Mouse (Mus musculus): Measurements from ENCODE around the gene Hsdl2. TPM values are rescaled to one million over a fixed set of nuclear protein-coding genes. Genes with fewer than 3 reads are reported as not detected.

Hsdl2 gene
- polyA plus RNA-seq, 1 experiment from 2014 or later: 31.6 TPM

GRCm38 (mm10) chr4:59662163-59662562 is 80.8 kb downstream of the Hsdl2 start:
- no peaks in the 10 kb centered on the region for H3K9me3 ChIP-seq
- H3K9ac ChIP-seq (replicated peaks): no peak overlapping the region
- H3K36me3 ChIP-seq: peaks cover 10% of the 10 kb centered on the region; the same call in 1 of the 2 replicates
- no peaks in the 10 kb centered on the region for H3K27me3 ChIP-seq
- no peak overlapping the region for H3K4me2 ChIP-seq (replicated peaks)
- no peak overlapping the region for H3K4me3 ChIP-seq (replicated peaks)
- no peak overlapping the region for H3K27ac ChIP-seq
- 91% methylated on average over 1 of the region's 1 CpGs for WGBS
- peaks cover under 1% of the 10 kb centered on the region; the same call in 1 of the 2 replicates for H3K4me1 ChIP-seq (replicated peaks)
- ATAC-seq: no peak

GRCm38 (mm10) chr4:59663451-59663850 is 82.1 kb downstream of the Hsdl2 start:
- Histone ChIP-seq H3K9ac (replicated peaks) (no peak overlapping the region), H3K4me3 (replicated peaks) (no peak overlapping the region), H3K27me3 (no peaks in the 10 kb centered on the region), H3K4me1 (replicated peaks) (peaks cover 4% of the 10 kb centered on the region; the same call in 1 of the 2 replicates), H3K9me3 (no peaks in the 10 kb centered on the region), H3K36me3 (peaks cover 10% of the 10 kb centered on the region; the same call in 1 of the 2 replicates), H3K27ac (no peak overlapping the region), H3K4me2 (replicated peaks) (no peak overlapping the region)
- WGBS: 96% methylated on average over 6 of the region's 6 CpGs
- ATAC-seq: no peak

GRCm38 (mm10) chr4:59666550-59667317 is 85.4 kb downstream of the Hsdl2 start:
- no peak overlapping the region for H3K27ac ChIP-seq
- WGBS: 93% methylated on average over 3 of the region's 3 CpGs
- H3K9me3 ChIP-seq: no peaks in the 10 kb centered on the region
- ATAC-seq: no peak
- no peaks in the 10 kb centered on the region for H3K27me3 ChIP-seq
- H3K9ac ChIP-seq (replicated peaks): no peak overlapping the region
- no peak overlapping the region for H3K4me2 ChIP-seq (replicated peaks)
- H3K4me1 ChIP-seq (replicated peaks): peaks cover 4% of the 10 kb centered on the region; the same call in 1 of the 2 replicates
- no peak overlapping the region for H3K4me3 ChIP-seq (replicated peaks)
- H3K36me3 ChIP-seq: peaks cover 10% of the 10 kb centered on the region; the same call in 1 of the 2 replicates

- no peaks in the 10 kb centered on the region for H3K27me3 ChIP-seq
Observed at GRCm38 (mm10) chr4:59668050-59668449, 86.7 kb downstream of the Hsdl2 start.

More at GRCm38 (mm10) chr4:59668050-59668449, 86.7 kb downstream of the Hsdl2 start:
- peak; percentile 17; the same call in 1 of the 2 replicates for ATAC-seq
- Histone ChIP-seq H3K27ac (no peak overlapping the region), H3K9me3 (no peaks in the 10 kb centered on the region), H3K4me2 (replicated peaks) (no peak overlapping the region), H3K36me3 (no peaks in the 10 kb centered on the region), H3K9ac (replicated peaks) (no peak overlapping the region), H3K4me1 (replicated peaks) (peaks cover 4% of the 10 kb centered on the region; the same call in 1 of the 2 replicates), H3K4me3 (replicated peaks) (no peak overlapping the region)
- WGBS: 46% methylated on average over 3 of the region's 3 CpGs

Other genes starting within 250 kb of the Hsdl2 start
- gene Susd1, start 142.9 kb upstream of the Hsdl2 start, polyA plus RNA-seq (2015; fragmentation: Nextera tagmentation; extraction: Ambion mirVana): 1.1 and 1.4 TPM in 2 replicates
- 18.5 and 20.3 TPM in 2 replicates for gene Ptbp3, start 32.2 kb upstream of the Hsdl2 start, polyA plus RNA-seq (2015; fragmentation: Nextera tagmentation; extraction: Ambion mirVana)
- gene E130308A19Rik, start 44.6 kb downstream of the Hsdl2 start, polyA plus RNA-seq (2015; fragmentation: Nextera tagmentation; extraction: Ambion mirVana): 58.4 and 62.6 TPM in 2 replicates
- gene Inip, start 220.0 kb downstream of the Hsdl2 start, polyA plus RNA-seq (2015; fragmentation: Nextera tagmentation; extraction: Ambion mirVana): 80.1 and 82.0 TPM in 2 replicates
- 13.7 and 14.3 TPM in 2 replicates for gene Snx30, start 224.3 kb downstream of the Hsdl2 start, polyA plus RNA-seq (2015; fragmentation: Nextera tagmentation; extraction: Ambion mirVana)

All from midbrain, embryonic 13.5 days (tissue).